Mouse (Mus musculus) urinary bladder, adult 18-20 months (tissue): ENCODE measurements around the gene 4933417A18Rik.
"Not testable (repeated sequence)": the region's sequence is repeated elsewhere in the genome, so short reads cannot be mapped to it uniquely, and the experiment has no call there.

ENCODE experiments used
- DNase-seq, 2 experiments: peaks; one replicate each; pipeline ENCODE4 v3.0.0; 2022; ENCODE audit warnings: low spot score in 2 of 2, mixed read lengths in 2 of 2

The 4933417A18Rik gene

DNA sequence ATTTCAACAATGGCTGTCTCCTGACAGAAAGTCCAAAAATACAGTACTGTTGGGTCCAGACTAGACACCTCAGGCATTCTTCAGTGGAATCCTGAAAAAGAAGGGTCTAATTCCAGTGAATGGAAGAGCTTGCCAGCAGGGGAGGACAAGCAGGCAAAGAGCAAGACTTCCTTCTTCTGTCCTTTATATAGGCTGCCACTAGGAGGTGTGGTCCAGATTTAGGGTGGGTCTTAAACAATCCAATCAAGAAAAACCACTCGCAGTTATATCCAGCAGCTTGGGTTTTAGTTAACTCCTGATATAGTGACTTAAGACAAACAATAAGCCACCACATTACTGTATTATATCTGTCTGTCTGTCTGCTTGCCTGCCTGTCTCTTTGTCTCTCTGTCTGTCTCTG, 49.6 kb downstream of the 4933417A18Rik start:
- DNase-seq, result no peak

DNA sequence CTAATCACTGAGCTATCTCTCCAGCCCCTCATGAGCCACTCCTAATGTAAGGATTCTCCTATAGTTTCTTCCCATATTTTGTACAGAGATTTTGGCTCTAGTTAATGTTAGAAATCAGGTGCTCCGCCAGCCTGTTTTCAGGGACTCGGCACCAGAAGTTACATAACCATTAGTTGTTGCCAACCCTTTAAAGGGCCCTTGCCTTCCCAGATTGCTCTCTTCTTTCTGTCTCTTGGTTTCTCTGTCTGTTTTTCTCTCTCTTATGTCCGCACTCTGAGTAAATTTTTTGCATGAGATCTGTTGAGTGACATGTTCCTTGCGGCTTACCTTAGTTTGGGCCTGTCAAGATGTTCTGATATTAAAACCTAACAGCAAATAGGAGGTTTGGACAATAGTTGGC, 51.9 kb downstream of the 4933417A18Rik start:
- no peak for DNase-seq

DNA sequence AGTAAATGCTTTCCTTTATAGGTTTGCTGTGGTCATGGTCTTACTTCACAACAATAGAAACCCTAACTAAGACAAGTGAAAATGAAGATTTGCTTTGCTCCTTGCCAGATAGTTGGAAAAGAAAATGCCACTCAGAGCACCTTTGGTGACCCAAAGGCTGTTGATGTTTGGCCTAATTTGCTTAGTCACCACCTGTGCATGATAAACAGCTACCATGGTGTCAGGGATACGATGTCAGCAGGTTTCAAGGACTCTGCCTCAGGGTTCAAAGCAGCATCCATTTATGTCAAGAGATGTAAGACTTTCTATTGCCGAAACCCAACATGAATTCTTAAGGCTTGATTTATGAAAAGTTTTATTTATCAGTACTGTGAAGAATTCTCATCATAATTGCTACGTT, 53.2 kb downstream of the 4933417A18Rik start:
- DNase-seq, result no peak

DNA sequence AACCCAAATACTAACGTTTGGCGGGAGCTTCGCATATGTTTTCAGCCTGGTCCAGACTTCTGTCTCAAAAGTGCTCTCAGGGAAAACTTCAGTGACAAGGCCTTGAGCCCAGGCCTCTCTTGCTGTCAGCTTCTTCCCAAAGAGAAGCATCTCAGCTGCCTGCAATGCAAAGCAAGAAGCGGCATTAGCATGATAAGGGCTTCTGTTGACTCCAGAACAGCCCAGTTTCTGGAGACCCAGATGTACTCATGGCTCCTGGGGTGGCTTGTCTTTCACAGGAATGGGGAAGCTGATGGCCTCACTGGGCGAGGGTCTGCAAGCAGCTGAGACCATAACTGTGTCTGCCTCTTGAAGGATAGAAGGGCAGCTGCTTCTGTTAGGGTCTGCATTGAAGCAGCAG, 54.4 kb downstream of the 4933417A18Rik start:
- DNase-seq, result not testable (repeated sequence)

DNA sequence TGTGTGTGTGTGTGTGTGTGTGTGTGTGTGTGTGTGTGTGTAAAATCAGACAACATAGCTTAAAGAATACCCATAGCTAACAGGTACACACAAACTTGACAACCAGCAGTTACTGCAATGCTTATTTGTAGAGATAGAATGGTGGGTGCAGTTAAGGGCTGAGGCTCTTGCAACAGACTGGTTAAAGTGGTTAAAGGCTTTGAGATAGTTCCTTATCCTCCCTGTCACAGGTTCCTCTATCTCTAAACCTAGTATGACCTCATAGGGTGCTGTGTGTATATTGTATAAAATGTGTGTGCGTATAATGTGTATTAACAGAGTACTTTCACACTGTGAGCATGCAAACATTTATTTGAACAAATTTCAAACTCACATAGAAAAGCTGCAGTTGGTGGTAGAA, 59.3 kb downstream of the 4933417A18Rik start:
- not testable (repeated sequence) for DNase-seq

DNA sequence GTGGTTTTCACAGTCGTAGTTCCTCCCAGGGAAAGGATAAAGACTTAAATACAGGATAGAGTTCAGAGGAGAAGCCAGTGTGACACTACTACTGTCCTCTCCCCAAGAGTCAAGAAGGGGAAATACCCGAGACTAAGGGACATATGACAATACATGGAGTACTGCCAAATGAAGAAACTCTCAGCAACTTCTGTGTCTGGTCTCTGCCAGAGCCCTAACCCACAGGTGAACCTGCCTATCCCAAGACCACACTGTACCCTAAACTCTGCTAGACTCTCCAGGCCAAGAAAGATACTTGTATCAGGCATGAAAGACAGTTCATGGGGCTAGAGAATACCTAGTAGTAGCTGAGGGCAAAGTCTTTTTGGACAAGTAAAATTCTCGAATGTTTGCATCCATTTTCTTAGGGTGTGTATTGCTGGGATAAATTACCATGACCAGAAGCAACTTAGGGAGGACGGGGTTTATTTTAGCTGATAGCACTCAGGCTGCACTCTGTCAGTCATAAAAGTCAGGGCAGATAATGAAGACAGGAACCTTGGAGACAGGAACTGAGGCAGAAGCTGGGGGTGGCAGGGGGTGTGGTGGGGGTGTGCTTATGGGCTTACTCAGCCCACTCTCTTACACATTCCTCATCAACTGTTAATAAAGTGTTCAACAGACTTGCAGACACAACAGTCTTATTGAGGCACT, 67.5 kb downstream of the 4933417A18Rik start:
- DNase-seq, result no peak

DNA sequence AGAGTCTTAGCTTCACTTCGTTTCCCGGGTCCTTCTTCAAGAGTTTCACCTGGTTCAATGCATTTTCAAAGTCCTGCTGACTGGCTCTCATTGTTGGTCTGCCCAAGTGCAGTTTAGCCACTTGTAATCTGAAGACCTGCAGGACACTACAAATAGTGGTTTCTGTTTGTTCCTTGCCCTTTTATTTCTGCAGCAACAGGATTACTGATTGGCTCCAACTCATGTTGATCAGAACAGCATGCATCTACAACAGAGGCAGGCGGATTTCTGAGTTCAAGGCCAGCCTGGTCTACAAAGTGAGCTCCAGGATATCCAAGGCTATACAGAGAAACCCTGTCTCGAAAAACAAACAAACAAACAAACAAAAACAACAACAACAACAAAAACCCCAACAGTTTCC, 68.9 kb downstream of the 4933417A18Rik start:
- no peak for DNase-seq

DNA sequence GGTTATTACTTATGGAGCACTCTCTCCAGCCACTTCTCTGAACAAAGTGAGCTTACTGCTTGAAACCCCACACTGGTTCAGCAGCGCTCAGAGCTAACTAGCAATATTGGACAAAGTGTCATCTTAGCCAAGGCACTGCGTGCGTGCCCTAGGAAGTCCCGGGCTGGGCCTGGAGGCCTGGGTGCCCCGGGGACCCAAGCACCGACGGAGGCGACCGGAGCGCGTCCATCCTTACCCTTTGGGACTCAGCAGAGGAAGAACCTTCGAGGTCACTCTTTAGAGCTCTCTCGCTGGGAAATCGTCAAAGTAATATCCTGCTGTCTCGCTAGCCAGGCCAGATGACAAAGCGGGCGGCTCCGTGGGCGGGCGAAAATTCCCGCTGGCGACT, 69.4 kb downstream of the 4933417A18Rik start:
- DNase-seq, result no peak

DNA sequence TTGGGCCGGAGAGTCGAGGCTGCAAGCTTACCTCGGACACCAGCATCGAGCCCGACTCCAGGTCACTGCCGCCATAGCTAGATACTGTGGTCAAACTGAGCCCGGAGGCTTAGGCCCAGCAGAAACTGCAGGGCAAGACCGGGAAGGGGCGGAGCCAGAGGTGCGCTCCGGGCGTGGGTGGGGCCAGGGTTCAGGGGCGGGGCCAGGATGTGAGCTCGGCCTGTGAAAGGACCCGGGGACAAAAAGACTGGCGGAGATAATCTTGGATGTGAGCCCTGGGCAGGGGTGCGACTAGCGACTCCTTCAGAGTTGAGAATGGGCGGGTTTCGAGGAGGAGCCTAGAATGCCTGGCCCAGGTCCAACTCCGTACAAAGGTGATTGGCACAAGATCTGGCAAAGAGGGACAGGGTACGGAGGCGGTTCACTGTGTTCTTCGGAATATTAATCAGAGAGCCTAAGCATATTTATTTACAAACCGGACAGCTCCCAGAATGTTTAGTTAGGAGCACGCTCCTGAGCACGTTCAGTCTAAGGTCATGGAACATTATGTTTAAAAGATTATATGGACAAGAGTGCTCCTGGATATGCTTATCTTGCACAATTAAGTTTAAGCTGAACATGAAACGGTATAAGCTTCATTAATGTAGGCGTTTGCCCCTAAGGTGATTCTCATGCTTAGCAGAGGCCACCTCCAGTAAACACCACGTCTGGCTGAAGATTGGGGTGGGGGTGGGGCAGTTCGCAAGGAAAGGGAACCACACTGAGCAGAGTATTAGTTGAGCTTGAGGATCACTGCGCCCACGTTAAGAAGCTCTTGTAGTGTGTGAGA, 70.0 kb downstream of the 4933417A18Rik start:
- peak; percentile 92 to 94 for DNase-seq

DNA sequence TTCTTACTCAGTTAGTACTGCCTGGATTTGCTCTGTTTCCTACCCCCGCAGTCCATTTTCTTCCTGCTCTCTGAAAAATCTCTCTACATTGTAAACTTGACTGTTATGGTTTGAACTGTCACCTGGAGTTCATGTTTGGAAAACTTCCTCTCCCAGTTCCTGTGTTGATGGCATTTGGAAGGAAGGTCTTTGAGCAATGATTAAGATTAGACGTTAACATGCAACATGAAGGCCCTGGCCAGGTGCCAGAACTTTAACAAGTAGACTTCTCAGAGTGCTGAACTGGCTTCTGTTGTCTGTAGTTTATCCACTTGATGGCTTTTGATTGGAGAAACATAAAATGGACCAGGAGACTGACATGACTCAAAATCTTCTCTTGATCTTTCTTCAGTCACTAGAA, 71.7 kb downstream of the 4933417A18Rik start:
- no peak for DNase-seq
